Mouse (Mus musculus): ENCODE results near the gene Itpkb. TPM values are rescaled to one million over a fixed set of nuclear protein-coding genes. Genes with fewer than 3 reads are reported as not detected.

Itpkb gene
- polyA plus RNA-seq, 1 experiment: 19.9 TPM

DNA sequence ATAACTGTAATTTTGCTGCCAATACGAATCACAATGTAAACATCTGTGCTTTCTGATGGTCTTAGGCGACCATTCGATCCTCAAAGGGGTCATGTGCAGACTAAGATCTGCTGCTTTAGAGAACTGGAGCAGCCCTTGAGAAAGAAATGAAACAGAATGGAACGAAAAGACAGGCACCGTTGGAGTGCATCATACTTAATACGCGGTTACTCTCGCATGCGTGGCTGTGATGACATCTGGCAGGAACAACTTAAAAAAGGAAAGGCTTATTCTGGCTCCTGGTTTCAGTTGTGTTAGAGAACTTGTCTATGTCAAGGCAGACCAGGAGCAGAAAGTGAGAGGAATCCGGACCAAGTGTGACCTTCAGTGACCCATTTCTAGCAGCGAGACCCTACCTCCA, 15.6 kb upstream of the Itpkb start:
- no peak for DNase-seq (ENCODE audit: low read depth)

DNA sequence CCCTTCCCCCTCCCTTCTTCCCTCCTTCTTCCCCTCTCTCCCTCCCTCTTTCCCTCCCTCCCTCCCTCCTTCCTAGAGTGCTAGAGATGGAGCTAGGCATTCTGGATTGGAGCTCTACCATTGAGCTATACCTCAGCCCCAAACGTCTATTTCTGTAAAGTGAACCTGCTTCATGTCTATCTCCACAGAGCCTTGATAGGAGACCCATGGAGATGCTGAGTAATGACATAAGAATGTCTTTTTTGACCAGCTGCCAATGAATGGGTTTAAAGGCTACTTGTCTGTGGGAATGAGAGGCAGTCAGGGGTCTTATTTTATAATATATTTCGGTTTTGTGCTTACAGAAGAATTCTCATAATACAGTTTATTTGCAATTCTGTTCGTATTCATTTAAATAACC, 15.2 kb upstream of the Itpkb start:
- DNase-seq (ENCODE audit: low read depth): no peak

DNA sequence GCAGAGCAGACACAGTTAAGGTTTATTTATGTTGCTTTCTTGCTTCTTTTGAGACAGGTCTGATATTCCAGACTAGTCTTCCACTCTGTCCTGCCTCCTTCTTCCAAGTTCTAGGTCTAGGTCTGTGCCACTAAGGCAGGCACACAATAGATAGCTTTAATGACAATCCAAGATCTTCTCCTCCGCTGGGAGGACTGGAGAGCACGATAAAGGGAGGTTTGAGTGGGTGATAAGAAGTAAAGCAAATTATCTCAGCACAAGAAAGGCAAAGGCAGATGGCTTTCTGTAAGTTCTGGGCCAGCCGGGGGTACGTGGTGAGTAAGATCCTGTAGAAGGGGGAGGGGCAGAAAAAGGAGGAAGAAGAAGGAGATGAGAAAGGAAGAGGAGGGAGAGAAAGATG, 12.8 kb upstream of the Itpkb start:
- DNase-seq (ENCODE audit: low read depth): no peak

DNA sequence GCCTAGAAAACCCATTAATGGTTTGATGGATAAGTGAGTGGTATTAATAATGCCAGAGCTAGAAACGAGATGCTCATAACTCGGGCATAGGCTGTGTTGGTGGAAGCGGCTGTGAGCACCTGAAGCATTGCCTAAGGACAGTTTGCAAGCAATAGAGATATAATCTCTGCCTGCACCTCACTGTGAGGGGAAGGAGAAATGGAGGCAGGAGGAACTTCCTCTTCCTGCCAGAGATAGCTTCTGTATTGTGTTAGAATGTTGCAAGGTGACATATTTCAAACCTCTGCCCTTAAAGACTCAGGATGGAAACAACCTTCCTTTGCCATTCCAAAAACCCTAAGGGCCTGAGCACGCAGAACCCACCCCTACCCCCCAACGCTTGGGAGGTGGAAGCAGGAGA, 11.9 kb upstream of the Itpkb start:
- no peak for DNase-seq (ENCODE audit: low read depth)

DNA sequence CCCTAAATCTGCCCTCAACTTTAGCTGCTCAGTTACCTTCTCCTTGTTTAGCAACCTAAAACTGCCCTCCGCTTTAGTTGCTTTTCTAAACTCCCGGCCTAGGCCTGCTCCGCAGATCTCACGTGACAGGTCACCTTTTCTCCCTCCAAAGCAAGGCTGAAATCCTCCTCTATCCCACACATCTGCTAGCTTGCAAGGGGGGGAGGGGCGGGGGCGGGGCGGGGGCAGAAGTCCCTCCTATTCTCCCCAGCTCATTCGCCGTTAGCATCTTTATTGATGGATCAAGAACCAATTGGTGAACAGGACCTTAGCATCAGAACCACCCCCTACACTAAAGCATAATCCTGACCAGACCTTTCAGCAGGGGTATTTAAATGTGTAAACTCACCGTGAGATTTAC, 10.4 kb upstream of the Itpkb start:
- no peak for DNase-seq (ENCODE audit: low read depth)

DNA sequence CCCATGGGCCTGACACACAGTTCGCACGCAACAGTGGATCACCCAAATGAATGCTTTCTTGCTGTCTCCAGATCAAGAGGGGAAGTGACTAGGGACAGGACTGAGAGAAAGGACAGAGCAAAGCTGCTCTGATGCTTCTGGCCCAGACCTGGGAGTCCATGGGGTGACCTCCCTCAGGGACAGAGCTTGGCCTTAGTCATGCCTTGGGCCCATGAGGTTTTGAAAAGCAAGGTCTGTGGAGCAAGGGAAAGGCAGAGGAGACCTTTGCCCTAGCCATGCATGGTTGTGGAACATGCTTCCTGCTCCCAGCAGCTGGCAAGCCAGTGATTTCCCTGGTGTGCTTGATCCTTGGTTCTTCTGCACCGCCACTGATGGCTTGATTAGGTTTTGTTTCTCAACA, 7.4 kb upstream of the Itpkb start:
- DNase-seq (ENCODE audit: low read depth): no peak

DNA sequence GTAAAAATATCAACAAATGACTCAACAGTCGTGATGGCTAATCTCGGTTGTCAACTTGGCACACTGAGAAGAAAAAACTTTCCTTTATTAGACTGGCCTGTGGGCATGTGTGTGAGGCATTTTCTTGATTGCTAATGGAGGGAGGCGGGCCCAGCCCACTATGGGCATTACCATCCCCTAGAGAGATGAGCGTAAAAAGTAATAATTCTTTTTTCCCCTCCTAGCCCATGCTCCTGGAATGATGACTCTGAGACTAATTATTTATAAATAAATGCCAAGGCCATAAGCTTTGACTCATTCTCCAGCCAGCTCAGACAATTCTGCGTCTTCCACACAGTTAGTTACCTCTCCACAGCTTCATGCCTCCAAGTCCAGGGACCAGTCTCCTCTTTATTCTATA, 6.8 kb upstream of the Itpkb start:
- DNase-seq (ENCODE audit: low read depth): no peak

DNA sequence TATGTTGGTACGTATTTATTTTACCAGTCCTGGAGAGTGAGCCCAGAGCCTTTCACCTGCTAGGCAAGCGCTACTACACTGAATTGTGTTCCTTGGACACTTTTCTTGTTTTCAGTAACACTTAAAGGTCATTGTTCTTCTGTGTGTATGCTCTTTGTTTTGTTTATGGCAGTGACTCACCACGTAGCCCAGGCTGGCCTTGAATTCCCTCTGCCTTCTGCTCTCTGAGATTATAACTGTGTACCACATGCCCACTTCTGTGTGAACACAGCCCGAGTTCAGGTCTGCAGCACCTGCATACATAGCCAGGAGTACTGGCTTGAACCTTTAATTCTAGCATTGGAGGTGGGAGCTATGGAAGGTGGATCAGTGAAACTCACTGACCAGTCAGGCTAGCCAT, 6.0 kb upstream of the Itpkb start:
- no peak for DNase-seq (ENCODE audit: low read depth)

DNA sequence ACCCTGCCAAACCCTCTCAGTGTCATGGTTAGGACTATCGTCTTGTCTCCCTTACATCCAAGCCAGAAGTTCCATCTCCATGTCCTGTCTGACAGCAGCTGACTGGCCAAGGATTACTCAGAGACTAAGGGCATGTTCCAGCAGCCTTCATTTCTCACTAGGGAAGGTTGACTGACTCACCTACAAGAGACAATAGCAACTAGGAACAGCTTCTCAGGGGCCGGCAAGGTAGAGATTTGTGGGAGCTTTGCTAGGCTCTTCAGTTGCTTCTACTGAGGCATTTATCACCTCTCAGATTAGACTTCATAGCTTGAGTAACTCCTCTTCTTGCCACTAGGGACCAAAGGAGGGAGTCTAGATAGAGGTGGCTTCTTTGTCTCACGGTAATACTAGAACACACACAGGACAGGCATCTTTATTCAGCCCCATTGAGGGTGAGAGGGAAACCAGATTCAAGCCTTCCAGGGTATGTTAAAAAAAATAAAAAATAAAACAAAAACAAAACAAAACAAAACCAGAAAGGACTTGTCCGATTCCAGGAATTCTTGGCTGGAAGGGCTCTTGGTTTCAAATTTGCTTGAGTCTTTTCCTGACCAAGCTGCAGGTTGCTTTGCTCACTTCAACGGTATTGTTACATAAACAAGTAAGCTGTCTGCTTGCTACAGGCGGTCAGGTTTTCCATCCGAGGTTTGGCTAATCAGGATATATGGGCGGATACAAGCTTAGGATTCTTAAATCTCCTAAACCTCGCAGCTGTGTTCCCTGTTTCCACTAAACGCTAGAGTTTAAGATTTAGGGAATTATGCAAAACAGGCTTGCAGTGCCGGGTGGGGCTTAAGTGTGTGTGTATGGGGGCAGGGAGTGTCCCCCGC, 1.3 kb upstream of the Itpkb start:
- DNase-seq (ENCODE audit: low read depth): no peak

DNA sequence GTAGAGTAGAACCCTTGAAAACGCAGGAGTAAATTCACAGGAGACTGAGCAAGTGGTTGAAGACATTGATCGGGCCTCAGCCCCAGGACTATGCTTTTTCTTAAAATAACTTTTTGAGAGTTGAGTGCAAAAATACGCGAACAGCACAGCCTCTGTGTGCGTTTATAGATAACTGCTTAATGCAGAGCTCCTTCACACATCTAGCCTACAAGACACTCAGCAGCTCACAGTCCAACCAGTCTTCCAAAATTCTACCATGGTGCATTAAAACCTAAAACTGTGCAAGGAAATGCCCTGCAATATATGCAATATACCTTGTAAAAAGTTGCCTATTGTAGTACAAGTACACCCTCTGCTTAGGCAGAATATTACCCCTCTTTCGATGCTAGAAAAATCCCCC, 579 bp upstream of the Itpkb start:
- DNase-seq (ENCODE audit: low read depth): no peak

DNA sequence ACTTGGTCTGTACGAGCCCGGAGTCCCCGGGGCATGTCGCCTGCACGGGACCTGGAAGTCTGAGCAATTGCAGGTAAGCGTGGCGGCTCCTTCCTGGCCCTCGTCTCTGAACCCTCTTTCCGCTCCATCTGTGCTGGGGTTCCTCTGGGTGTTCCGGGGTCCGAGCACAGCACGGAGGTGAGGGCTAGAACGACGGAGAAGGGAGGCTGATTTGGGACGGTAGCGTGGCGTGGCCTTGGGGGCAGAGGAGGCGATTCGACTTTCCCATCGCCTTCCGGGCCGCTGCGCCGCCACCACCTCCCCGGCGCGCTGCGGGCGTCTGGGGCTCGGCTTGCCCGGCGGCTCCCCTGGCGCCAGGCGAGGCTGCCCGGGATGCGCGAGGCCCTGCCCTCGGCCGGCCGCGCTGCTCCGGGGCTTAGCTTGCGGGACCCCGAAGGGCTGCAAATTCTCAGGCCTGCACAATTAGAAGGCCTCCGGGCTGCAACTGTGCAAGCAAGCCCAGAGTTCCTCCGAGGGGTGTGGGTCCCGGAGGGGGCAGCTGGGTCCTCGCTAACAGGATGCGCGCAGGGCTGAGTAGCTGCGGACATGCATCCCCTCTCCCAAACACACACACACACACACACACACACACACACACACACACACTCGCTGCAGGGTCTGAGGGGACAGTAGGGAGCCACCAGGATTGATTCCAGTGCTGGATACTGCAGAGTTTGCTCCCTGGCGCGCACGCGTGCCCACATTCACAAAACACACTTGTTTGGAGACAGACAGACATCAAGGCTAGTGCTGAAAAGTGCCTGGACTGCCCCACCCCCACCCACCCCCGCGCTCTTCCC, 641 bp downstream of the Itpkb start:
- DNase-seq (ENCODE audit: low read depth): no peak

DNA sequence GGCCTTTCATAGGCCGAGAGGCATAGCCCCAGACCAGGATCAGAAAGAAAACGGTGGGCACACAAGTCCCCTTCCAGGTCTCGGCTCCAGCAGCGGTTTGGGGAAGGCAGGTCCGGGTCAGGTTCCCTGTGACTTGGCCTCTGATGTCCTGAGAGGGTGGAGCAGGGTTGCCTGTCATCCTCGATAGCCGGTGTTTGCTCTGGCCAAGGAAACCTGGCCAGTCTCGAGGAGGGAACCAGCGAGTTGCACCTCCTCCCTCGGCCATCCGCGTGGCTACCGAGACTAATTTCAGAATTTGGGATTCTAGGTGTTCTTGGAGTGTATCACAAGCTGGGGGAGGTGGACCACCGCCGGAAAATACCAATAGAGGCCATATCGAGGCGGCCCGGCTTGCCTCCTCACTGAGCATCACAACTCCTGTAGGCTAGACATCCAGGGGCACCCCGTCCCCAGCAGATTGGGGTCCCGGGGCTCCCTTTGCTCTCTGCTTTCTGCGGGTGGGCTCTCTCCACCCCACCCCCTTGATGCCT, 1.3 kb downstream of the Itpkb start:
- no peak for DNase-seq (ENCODE audit: low read depth)

DNA sequence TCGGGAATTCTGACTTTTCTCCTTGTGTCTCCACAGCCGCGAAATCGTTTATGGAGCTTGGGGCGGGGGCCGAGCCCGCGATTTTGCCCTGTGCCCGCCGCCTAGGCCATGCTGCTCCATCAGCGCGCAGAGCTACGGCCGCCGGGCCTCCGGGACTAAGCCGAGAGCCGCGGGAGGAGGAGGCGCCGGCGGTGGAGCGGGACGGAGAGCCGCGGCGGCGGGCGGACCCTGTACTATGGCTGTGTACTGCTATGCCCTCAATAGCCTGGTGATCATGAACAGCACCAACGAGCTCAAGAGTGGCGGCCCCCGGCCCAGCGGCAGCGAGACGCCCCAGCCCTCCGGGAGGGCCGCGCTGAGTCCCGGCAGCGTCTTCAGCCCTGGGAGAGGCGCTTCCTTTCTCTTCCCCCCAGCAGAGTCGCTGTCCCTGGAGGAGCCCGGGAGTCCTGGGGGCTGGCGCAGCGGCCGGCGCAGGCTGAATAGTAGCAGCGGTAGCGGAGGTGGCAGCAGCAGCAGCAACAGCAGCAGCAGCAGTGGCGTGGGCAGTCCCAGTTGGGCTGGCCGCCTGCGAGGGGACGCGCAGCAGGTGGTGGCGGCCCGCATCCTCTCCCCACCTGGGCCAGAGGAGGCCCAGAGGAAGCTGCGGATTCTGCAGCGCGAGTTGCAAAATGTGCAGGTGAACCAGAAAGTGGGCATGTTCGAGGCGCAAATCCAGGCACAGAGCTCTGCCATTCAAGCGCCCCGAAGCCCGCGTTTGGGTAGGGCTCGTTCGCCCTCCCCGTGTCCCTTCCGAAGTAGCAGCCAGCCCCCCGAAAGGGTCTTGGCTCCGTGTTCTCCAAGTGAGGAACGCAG, 2.0 kb downstream of the Itpkb start:
- DNase-seq (ENCODE audit: low read depth): no peak

DNA sequence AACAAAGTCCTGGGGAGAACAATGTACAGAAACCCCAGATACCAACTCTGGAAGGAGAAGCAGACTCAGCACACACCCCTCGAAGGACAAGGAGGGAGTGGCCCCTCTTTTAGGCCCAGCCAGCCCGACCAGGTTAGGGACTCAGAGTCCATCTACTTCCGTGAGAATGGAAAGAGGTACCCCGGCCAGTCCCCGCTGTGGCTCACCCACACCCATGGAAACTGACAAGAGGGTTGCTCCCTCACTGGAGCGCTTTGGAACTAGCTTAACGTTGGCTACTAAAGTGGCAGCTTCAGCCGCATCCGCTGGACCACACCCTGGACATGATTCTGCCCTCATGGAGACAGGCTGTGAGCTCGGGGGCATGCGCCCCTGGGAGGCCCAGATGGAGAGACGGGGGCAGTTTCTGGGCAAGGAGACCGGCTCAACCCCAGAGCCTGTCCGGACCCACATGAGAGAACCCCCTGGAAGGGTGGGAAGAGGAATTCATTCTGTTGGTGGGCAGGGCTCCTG, 2.7 kb downstream of the Itpkb start:
- DNase-seq (ENCODE audit: low read depth): no peak

DNA sequence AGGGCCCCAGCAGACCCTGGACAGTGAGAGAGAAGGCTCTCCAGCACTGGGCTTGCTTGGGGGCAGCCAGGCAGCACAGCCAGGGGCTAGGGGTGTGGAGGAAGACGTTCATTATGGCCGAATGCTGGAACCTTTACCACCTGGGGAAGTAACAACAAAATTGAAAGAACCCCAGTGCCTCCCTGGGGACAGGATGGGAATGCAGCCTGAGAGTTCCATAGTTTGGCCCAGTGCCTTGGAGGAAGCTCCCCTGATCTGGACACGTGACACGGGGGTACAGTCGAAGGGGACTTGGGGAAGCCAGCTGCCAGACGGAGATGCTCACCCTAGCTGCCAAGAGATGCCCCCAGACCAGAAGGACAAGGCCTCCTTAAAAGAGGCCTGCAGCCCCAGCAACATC, 3.3 kb downstream of the Itpkb start:
- no peak for DNase-seq (ENCODE audit: low read depth)

DNA sequence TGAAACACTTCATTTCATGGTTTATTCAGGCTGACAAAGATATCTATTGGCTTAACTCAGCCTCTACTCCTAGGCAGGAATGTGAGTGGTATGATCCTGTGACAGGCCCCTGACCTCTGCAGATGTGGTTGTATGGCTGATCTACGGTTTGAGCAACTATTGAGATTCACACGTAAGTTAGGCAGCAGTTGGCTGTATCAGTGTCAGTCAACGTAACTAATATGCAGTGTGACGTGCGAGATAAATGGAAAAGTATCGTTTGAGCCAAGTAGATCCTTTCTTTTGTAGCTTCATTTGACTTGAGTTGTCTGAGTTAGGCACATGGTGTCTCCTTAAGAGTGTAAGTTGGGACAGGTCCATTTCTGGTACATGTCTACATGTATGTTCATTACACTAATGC, 4.3 kb downstream of the Itpkb start:
- no peak for DNase-seq (ENCODE audit: low read depth)

DNA sequence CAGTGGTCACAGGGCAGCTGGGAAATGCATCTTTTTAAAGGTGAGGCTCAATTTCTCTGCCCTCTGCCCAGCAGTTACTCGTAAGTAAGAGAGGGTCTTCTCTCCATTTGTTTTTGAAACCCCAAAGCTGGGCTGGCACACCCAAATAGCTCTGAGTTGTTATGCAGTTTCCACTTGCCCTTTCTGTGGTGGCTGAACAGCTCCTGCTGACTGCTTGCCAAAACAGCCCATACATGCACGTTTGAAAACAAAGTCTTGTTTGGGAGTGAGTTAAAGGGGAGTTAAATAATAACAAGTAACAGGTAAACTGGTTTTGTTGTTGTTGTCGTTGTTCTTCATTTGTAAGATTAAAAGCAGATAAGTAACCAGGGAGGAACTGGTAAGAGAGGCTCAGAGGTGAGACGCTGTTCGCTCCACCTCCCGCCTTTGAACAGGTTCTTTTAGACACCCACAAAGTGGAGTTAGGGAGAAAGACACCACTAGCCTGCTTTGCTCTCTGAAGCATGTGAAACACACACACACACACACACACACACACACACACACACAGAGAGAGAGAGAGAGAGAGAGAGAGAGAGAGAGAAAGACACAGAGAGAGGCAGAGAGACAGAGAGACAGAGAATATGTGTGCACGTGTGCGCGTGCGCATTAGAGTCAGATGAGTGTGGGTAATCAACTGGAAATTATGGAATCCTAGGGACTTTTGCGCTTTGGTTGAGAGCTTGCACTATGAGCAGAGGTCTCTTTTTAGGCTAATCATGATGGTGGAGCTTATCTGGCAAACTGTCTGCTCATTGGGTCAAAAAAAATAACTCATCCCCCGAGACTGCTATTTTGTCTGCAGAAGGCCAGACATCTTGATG, 5.5 kb downstream of the Itpkb start:
- DNase-seq (ENCODE audit: low read depth): no peak

DNA sequence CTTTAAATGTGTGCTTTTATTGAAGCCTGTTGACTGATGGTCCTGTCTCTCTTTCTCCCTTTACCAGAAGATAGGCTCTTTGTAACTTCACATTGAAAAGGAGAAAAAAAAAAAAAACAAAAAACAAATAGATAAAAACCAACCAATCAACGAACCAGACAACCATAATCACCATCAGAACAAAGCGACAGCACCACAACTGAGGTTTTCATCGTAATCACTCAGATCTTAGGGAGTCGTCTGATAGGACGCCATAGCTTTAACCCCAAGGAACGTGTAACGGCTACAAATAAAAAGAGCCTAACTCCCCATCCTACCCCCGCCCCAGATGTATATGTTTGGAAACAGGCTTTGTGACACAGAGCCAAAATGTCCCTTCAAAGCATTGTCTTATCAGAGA, 8.1 kb downstream of the Itpkb start:
- DNase-seq (ENCODE audit: low read depth): no peak

DNA sequence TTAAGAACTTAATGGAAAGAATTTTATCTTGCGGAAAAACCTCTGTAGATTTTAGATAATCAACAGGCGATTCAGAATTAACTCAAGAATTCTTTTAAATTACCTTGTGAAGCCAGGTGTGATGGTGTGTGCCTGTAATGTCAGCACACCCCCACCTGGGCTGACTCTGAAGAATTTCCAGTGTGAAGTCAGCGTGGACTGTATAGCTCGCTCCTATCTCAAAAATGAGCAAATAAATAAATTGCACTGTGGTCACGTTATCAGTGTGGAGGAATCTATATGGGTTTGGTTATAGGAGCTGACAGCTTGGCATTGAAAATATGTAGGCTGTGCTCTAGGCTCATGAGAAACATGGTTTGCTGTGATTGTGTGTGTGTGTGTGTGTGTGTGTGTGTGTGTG, 8.9 kb downstream of the Itpkb start:
- no peak for DNase-seq (ENCODE audit: low read depth)

DNA sequence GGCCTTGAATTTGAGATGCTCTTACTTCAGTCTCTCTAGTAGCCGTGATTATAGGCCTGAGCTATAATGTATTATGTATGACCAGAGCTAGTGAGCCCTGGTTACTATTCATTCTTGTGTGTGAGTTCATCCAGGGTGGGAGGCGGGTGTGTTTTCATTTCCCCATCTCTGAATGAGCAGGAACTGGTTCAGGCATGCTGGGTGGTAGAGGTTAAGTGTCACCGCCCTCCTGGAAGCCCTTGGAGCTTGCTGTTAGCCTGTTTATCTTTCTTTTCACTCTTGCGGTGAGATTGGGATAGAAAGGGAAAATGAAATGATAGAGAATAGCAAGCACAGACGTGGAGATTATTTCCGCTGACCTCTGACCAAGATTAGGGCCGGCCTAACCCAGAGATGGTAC, 12.7 kb downstream of the Itpkb start:
- no peak for DNase-seq (ENCODE audit: low read depth)

Data from gonadal fat pad, adult 2 months (tissue).